Mouse (Mus musculus) lung, postnatal 0 days (tissue): Measurements from ENCODE around the gene Lrrc23. TPM values are rescaled to one million over a fixed set of nuclear protein-coding genes. Genes with fewer than 3 reads are reported as not detected.

Source experiments
- ATAC-seq: fragments of 200-750 bp; cut with Nextera tagmentation; 2 replicates; pipeline ENCODE4 v1.8.0; 2017; ENCODE audit warnings: moderate library complexity
- DNase-seq: peaks from one replicate; pipeline ENCODE4 v3.0.0-alpha.2; 2016; ENCODE audit warnings: low spot score
- H3K27ac ChIP-seq: fragments of 300-500 bp; sonication (generic); 2 replicates; pipeline ENCODE4 v1.5.1; 2014; ENCODE audit warnings: antibody characterized with exemption, mild to moderate bottlenecking, low read length, mixed read lengths
- H3K27me3 ChIP-seq: fragments of 300-500 bp; sonication (generic); replicated peaks from 2 replicates; pipeline ENCODE4 v1.6.1; 2014; ENCODE audit warnings: low read length, mixed read lengths; ENCODE audit not compliant: insufficient read depth
- H3K36me3 ChIP-seq: fragments of 300-500 bp; sonication (generic); 2 replicates; pipeline ENCODE4 v1.6.1; 2014; ENCODE audit warnings: low read length, mixed read lengths; ENCODE audit not compliant: insufficient read depth
- H3K4me1 ChIP-seq: fragments of 300-500 bp; sonication (generic); 2 replicates; pipeline ENCODE4 v1.6.1; 2014; ENCODE audit warnings: antibody characterized with exemption, low read depth, low read length, mixed read lengths; ENCODE audit not compliant: insufficient read depth
- H3K4me2 ChIP-seq: fragments of 300-500 bp; sonication (generic); replicated peaks from 2 replicates; pipeline ENCODE4 v1.6.1; 2014; ENCODE audit warnings: low read depth, mild to moderate bottlenecking, low read length, moderate library complexity, mixed read lengths
- H3K4me3 ChIP-seq: fragments of 300-500 bp; sonication (generic); 2 replicates; pipeline ENCODE4 v1.5.1; 2014; ENCODE audit warnings: low read depth, low read length
- H3K9ac ChIP-seq: fragments of 300-500 bp; sonication (generic); replicated peaks from 2 replicates; pipeline ENCODE4 v1.6.1; 2014; ENCODE audit warnings: low read depth, mild to moderate bottlenecking
- H3K9me3 ChIP-seq: fragments of 300-500 bp; sonication (generic); 2 replicates; pipeline ENCODE4 v1.6.1; 2016; ENCODE audit warnings: low read length, mixed read lengths
- CTCF ChIP-seq: IDR thresholded peaks from 2 replicates; pipeline ENCODE4 v1.5.1; 2016; ENCODE audit warnings: antibody characterized with exemption, mild to moderate bottlenecking
- EP300 ChIP-seq: IDR thresholded peaks from 2 replicates; pipeline ENCODE4 v1.6.1; 2016; ENCODE audit warnings: antibody characterized with exemption, mild to moderate bottlenecking, control low read depth
- WGBS: fragments of 180-500 bp; shearing (Covaris S2); extraction: QIAGEN DNeasy Blood & Tissue Kit; methylation state at CpG from one replicate; pipeline ENCODE4 v1.1.7; 2014; 5-methylcytosine and 5-hydroxymethylcytosine counted together
- polyA plus RNA-seq: library from polyadenylated mRNA; unstranded; fragments of >200 nt; fragmentation: Nextera tagmentation; extraction: Ambion mirVana; gene quantifications from 2 replicates; pipeline ENCODE4 v1.2.1, GENCODE M21; 2015

Gene Lrrc23
- polyA plus RNA-seq, 1 experiment from 2014 or later: 26.7 TPM

GRCm38 (mm10) chr6:124809052-124809774, 29.7 kb upstream of the Lrrc23 start:
- H3K9ac ChIP-seq: peak overlapping the region; percentile 76
- peak; percentile 92 for DNase-seq
- H3K4me3 ChIP-seq: peak overlapping the region; percentile 77
- peaks cover 16% of the 10 kb centered on the region for H3K4me1 ChIP-seq
- H3K9me3 ChIP-seq: no peaks in the 10 kb centered on the region
- no peaks in the 10 kb centered on the region for H3K36me3 ChIP-seq
- no peaks in the 10 kb centered on the region for H3K27me3 ChIP-seq
- ATAC-seq: peak; percentile 29
- under 1% methylated on average over 35 of the region's 35 CpGs for WGBS
- peak overlapping the region; percentile 97 for H3K4me2 ChIP-seq
- TF ChIP-seq CTCF: peak; percentile 93
- TF ChIP-seq EP300: no peak
- H3K27ac ChIP-seq: peak overlapping the region; percentile 97

DNA sequence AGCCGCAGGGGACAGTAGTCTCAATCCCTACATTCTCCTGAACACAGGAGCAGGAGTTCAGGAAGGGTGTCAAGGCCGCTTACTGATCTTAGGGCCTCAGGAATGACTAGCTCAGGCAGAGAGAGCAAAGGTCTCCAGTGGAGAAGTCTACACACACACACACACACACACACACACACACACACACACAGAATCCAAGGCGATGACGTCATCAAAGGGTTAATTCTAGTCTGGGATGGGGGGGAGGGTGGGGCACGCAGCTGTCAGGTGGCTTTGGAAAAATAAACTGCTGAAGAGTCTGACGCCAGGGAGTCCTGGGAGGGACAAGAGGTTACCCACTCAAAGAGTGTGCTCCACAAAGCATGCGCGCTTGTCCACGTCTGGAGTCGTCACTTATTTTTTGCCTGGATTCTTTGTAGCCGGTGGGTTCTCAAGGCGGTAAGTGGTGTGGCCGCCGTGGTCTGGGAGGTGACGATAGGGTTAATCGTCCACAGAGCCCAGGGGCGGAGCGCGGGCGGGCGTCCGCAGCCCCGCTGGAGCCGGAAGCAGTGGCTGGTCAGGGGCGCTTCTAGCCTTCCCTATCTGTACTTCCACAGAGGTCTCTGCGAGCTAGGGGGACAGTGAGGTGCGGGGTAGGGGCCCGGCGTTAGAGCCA, 29.0 kb upstream of the Lrrc23 start, which contains the start of gene Spsb2:
TSS of gene Spsb2 (plus strand) at position 304 of the 655 bp plus-strand sequence.
- Histone ChIP-seq H3K36me3 (no peaks in the 10 kb centered on the region), H3K9me3 (no peaks in the 10 kb centered on the region), H3K9ac (peak within 1 kb of the TSS; percentile 76), H3K4me2 (peak within 1 kb of the TSS; percentile 97), H3K27me3 (no peaks in the 10 kb centered on the region), H3K4me1 (peaks cover 16% of the 10 kb centered on the region), H3K27ac (peak within 1 kb of the TSS; percentile 97), H3K4me3 (peak within 1 kb of the TSS; percentile 77)
- ATAC-seq (peak; percentile 72), DNase-seq (peak; percentile 94)
- TF ChIP-seq EP300: no peak; the same call in 1 of the 2 replicates
- no peak for TF ChIP-seq CTCF
- 3% methylated on average over 29 of the region's 29 CpGs for WGBS

- TF ChIP-seq EP300 (no peak), CTCF (no peak)
- Histone ChIP-seq H3K27me3 (no peaks in the 10 kb centered on the region), H3K36me3 (no peaks in the 10 kb centered on the region), H3K4me2 (peak overlapping the region; percentile 97), H3K9ac (no peak overlapping the region), H3K27ac (peak overlapping the region; percentile 97), H3K4me3 (peak overlapping the region; percentile 77; the same call in 1 of the 2 replicates), H3K9me3 (no peaks in the 10 kb centered on the region), H3K4me1 (peaks cover 15% of the 10 kb centered on the region)
- WGBS: 45% methylated on average over 6 of the region's 6 CpGs
- ATAC-seq (no peak), DNase-seq (peak; percentile 46)
Measured at GRCm38 (mm10) chr6:124807986-124808357, 28.4 kb upstream of the Lrrc23 start.

DNA sequence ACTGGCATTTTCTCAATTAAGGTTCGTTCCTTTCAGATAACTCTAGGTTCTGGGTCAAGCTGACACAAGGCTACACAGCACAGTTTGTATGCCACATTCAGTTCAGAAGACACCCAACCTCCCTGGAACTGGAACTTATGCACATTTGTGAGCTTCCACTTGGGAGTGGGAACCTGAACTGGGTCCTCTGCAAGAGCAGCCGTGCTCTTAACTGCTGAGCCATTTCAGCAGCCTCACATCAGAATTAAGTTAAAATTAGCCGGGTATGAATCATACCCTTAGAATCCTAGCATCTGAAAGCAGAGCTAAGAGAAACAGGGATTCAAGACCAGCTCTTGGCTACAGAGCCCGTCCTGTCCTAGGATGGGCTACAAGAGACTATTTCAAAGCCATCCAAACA, 27.8 kb upstream of the Lrrc23 start:
- H3K9me3 ChIP-seq: no peaks in the 10 kb centered on the region
- peaks cover 11% of the 10 kb centered on the region for H3K4me1 ChIP-seq
- WGBS: 75% methylated on average over 4 of the region's 4 CpGs
- no peak overlapping the region for H3K9ac ChIP-seq
- TF ChIP-seq EP300 (no peak), CTCF (no peak)
- H3K4me2 ChIP-seq: no peak overlapping the region
- ATAC-seq (no peak), DNase-seq (no peak)
- H3K4me3 ChIP-seq: no peak overlapping the region
- no peaks in the 10 kb centered on the region for H3K36me3 ChIP-seq
- H3K27ac ChIP-seq: no peak overlapping the region
- no peaks in the 10 kb centered on the region for H3K27me3 ChIP-seq

- 78% methylated on average over 7 of the region's 7 CpGs for WGBS
- H3K4me2 ChIP-seq: peak overlapping the region; percentile 65
Measured at GRCm38 (mm10) chr6:124806446-124807140, 27.1 kb upstream of the Lrrc23 start.

More at GRCm38 (mm10) chr6:124806446-124807140, 27.1 kb upstream of the Lrrc23 start:
- H3K36me3 ChIP-seq: no peaks in the 10 kb centered on the region
- TF ChIP-seq CTCF: no peak
- TF ChIP-seq EP300: no peak
- H3K9me3 ChIP-seq: no peaks in the 10 kb centered on the region
- H3K9ac ChIP-seq: 0 out of 2 replicates have a peak overlapping the region, but pooled peaks have one; percentile 3
- no peak overlapping the region for H3K4me3 ChIP-seq
- peak overlapping the region; percentile 94 for H3K27ac ChIP-seq
- ATAC-seq (no peak), DNase-seq (no peak)
- no peaks in the 10 kb centered on the region for H3K27me3 ChIP-seq
- H3K4me1 ChIP-seq: peaks cover 11% of the 10 kb centered on the region
